Mouse (Mus musculus) liver, embryonic 16.5 days (tissue): ENCODE results near the gene Nomo1. TPM values are rescaled to one million over a fixed set of nuclear protein-coding genes. Genes with fewer than 3 reads are reported as not detected.

Experiments used
- ATAC-seq: fragments of 200-750 bp; cut with Nextera tagmentation; 2 replicates; pipeline ENCODE4 v1.8.0; 2017; ENCODE audit warnings: low read depth, mild to moderate bottlenecking, moderate number of reproducible peaks, moderate library complexity
- H3K27ac ChIP-seq: fragments of 300-500 bp; sonication (generic); 2 replicates; pipeline ENCODE4 v1.5.1; 2014; ENCODE audit warnings: mild to moderate bottlenecking, low read length
- H3K27me3 ChIP-seq: fragments of 300-500 bp; sonication (generic); 2 replicates; pipeline ENCODE4 v1.6.1; 2014; ENCODE audit warnings: low read depth, low read length, mixed read lengths; ENCODE audit not compliant: control insufficient read depth, insufficient read depth
- H3K36me3 ChIP-seq: fragments of 300-500 bp; sonication (generic); 2 replicates; pipeline ENCODE4 v1.6.1; 2014; ENCODE audit warnings: mild to moderate bottlenecking; ENCODE audit not compliant: control insufficient read depth, insufficient read depth
- H3K4me1 ChIP-seq: fragments of 300-500 bp; sonication (generic); 2 replicates; pipeline ENCODE4 v1.6.1; 2014; ENCODE audit warnings: low read depth, low read length, mixed read lengths; ENCODE audit not compliant: control insufficient read depth
- H3K4me2 ChIP-seq: fragments of 300-500 bp; sonication (generic); 2 replicates; pipeline ENCODE4 v1.6.1; 2014; ENCODE audit warnings: low read depth, low read length, mixed read lengths
- H3K4me3 ChIP-seq: fragments of 300-500 bp; sonication (generic); 2 replicates; pipeline ENCODE4 v1.5.1; 2014; ENCODE audit warnings: low read depth, mild to moderate bottlenecking, low read length
- H3K9ac ChIP-seq: fragments of 300-500 bp; sonication (generic); 2 replicates; pipeline ENCODE4 v1.6.1; 2014; ENCODE audit warnings: low read depth, low read length
- H3K9me3 ChIP-seq: fragments of 300-500 bp; sonication (generic); replicated peaks from 2 replicates; pipeline ENCODE4 v1.6.1; 2016; ENCODE audit warnings: low read length; ENCODE audit not compliant: control insufficient read depth
- WGBS: fragments of 180-500 bp; shearing (Covaris S2); extraction: QIAGEN DNeasy Blood & Tissue Kit; methylation state at CpG from one replicate; pipeline ENCODE4 v1.1.7; 2014; ENCODE audit not compliant: insufficient replicate concordance; 5-methylcytosine and 5-hydroxymethylcytosine counted together
- polyA plus RNA-seq: library from polyadenylated mRNA; unstranded; fragments of >200 nt; fragmentation: Nextera tagmentation; extraction: Ambion mirVana; gene quantifications from 2 replicates; pipeline ENCODE4 v1.2.1, GENCODE M21; 2015

Gene Nomo1
- polyA plus RNA-seq, 1 experiment from 2014 or later = 23.4 TPM

DNA sequence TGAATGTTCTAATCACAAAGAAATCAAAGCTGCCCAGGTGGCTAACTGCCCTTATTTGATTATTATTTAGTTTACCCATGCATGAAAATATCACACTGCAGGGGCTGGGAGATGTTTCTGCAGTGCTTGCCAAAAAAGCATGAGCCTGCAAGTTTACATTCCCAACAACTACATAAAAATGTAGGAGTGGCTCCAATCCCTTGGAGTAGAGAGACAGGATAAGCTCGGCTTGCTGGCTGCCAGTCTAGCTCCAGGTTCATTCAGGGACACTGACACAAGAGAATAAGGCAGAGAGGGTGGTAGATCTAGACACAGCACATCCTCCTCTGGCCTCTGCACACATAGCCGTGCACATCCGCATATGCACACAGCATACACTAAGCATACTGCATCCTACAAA is 13.9 kb upstream of the Nomo1 start:
- no peak overlapping the region for H3K9ac ChIP-seq
- no peak overlapping the region for H3K4me2 ChIP-seq
- ATAC-seq = no peak
- no peaks in the 10 kb centered on the region for H3K4me1 ChIP-seq
- no peaks in the 10 kb centered on the region for H3K36me3 ChIP-seq
- no peak overlapping the region for H3K4me3 ChIP-seq
- WGBS = 55% methylated on average over 3 of the region's 3 CpGs
- no peaks in the 10 kb centered on the region for H3K9me3 ChIP-seq
- no peak overlapping the region for H3K27ac ChIP-seq
- no peaks in the 10 kb centered on the region for H3K27me3 ChIP-seq

DNA sequence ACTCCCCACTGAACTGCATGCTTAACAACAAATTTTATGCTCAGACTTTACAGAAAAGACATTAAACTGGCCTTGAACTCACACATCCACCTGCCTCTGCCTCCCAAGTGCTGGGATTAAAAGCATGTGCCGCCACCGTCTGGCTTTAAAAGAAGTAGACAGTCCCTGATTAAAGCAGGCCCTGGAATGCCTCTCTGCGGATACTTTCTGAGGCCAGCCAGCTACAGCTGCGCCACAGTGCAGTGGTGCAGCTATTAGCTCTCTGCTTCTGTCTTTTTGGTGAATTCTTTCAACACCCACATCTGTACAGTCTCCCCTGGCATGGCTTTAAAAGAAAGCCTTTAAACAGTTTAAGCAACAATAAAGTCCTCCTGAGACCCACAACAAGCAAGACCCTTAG is 11.5 kb upstream of the Nomo1 start:
- 56% methylated on average over 4 of the region's 4 CpGs for WGBS

DNA sequence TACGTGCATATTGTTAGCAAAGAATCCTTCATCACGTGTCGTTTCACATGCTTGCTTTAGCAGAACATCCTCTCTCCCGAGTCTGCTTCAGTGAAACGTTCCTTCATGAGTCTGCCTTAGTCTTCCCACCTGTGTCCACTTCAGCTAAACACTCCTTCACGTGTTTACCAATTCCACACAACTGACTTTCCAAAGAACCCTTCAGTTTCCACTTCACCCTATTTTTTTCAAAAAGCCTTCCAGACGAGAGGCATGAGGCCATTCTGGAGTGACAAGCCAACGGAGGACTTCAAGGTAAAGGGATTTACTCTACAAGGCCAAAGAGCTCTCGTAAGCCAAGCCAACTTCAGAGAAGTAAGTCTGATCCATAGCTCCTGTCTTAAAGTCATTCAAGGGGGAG is 8.1 kb upstream of the Nomo1 start:
- no peak overlapping the region for H3K4me2 ChIP-seq
- WGBS = 60% methylated on average over 9 of the region's 9 CpGs
- H3K36me3 ChIP-seq = no peaks in the 10 kb centered on the region
- no peaks in the 10 kb centered on the region for H3K9me3 ChIP-seq
- H3K27ac ChIP-seq = no peak overlapping the region
- H3K4me3 ChIP-seq = no peak overlapping the region
- H3K27me3 ChIP-seq = no peaks in the 10 kb centered on the region
- H3K9ac ChIP-seq = no peak overlapping the region
- H3K4me1 ChIP-seq = no peaks in the 10 kb centered on the region
- ATAC-seq = no peak

More for the DNA sequence above, 11.5 kb upstream of the Nomo1 start:
- Histone ChIP-seq H3K27ac (no peak overlapping the region), H3K4me3 (no peak overlapping the region), H3K36me3 (no peaks in the 10 kb centered on the region), H3K4me1 (no peaks in the 10 kb centered on the region), H3K9me3 (no peaks in the 10 kb centered on the region), H3K4me2 (no peak overlapping the region), H3K9ac (no peak overlapping the region), H3K27me3 (no peaks in the 10 kb centered on the region)
- ATAC-seq = no peak

DNA sequence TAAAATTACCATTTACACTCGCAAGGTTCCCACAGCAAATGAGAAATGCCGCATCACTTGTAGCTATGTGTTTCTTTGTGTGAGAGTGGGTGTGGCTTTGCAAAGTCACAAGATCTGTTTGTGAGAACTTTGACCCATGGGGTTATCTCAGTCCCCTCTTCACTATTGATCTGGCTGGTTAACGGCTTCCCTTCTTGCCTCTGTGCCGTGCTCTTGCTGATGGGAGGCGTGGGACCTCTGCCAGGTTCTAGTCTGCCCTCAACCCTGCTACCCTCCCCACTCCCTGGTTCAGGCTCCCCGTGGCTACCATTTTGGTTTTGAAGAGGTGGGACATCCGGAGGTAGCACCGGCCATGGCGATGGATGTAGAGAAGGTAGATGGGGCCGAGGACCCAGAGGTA is 4.8 kb upstream of the Nomo1 start:
- Histone ChIP-seq H3K36me3 (no peaks in the 10 kb centered on the region), H3K9me3 (no peaks in the 10 kb centered on the region), H3K4me2 (peak overlapping the region; percentile 28; the same call in 1 of the 2 replicates), H3K4me3 (no peak overlapping the region), H3K9ac (0 out of 2 replicates have a peak overlapping the region, but pooled peaks have one; percentile 5), H3K27ac (peak overlapping the region; percentile 83), H3K4me1 (peaks cover 17% of the 10 kb centered on the region), H3K27me3 (no peaks in the 10 kb centered on the region)
- 63% methylated on average over 10 of the region's 10 CpGs for WGBS
- ATAC-seq = peak; percentile 45

DNA sequence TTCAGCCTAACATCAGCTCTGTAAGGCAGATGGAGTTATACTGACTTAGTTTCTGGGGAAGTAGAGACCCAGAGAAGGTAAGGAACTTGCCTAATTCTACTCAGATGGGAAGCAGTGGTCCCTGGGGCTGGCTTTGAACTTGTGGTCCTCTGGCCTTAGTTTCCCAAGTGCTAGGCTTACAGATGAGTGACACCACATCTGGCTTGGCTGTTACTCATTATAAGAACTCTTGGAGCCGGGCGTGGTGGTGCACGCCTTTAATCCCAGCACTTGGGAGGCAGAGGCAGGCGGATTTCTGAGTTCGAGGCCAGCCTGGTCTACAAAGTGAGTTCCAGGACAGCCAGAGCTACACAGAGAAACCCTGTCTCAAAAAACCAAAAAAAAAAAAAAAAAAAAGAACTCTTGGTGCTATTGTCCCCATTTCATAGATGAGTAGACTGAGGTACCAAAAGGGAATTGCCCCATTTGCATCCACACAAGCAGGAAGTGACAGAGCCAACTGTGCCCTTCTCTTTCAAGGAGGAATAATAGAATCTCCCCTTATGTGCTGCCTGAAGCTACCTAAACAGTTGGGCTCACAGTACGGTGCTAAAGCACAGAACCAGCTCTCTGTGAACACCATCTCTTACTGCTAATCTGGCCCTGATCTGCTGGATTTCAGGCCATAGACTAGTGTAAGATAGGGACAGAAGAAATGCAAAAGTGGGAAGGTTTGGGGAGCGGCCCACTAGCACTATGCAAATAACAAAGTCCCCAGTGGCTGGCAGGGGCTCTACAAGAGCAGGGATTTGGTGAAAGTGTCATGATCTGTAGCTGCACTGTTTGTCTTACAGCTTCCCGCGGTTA is 4.0 kb upstream of the Nomo1 start:
- Histone ChIP-seq H3K9me3 (no peaks in the 10 kb centered on the region), H3K4me2 (peak overlapping the region; percentile 28), H3K27ac (peak overlapping the region; percentile 83), H3K27me3 (no peaks in the 10 kb centered on the region), H3K9ac (peak overlapping the region; percentile 11; the same call in 1 of the 2 replicates), H3K36me3 (no peaks in the 10 kb centered on the region), H3K4me3 (peak overlapping the region; percentile 37), H3K4me1 (peaks cover 23% of the 10 kb centered on the region)
- 55% methylated on average over 8 of the region's 9 CpGs for WGBS
- ATAC-seq = peak; percentile 55

DNA sequence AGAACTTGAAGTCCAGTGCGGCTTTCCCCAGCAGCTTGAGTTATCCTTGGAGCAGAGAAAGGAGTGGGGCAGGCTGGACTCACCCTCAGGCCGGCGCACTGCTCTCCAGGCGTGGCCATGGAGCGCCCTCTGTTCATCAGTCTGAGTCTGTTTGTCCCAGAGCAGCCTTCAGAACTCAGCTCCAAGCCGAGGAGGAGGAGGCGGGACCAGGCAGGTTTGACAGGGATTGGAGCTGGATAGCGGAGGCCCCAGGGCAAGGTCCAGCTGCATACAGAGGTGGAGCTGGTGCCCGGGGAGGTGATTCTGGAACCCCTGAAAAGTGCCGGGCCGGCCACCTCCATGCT is 3.4 kb upstream of the Nomo1 start, which contains the start of gene Abcc6:
TSS of gene Abcc6 (minus strand) at position 158 of the 344 bp plus-strand sequence.
- Histone ChIP-seq H3K9ac (peak within 1 kb of the TSS; percentile 11; the same call in 1 of the 2 replicates), H3K36me3 (no peaks in the 10 kb centered on the region), H3K4me1 (peaks cover 29% of the 10 kb centered on the region), H3K27me3 (no peaks in the 10 kb centered on the region), H3K9me3 (no peaks in the 10 kb centered on the region), H3K27ac (peak within 1 kb of the TSS; percentile 83), H3K4me2 (peak within 1 kb of the TSS; percentile 28), H3K4me3 (peak within 1 kb of the TSS; percentile 37)
- ATAC-seq = peak; percentile 74
- WGBS = 32% methylated on average over 11 of the region's 11 CpGs

DNA sequence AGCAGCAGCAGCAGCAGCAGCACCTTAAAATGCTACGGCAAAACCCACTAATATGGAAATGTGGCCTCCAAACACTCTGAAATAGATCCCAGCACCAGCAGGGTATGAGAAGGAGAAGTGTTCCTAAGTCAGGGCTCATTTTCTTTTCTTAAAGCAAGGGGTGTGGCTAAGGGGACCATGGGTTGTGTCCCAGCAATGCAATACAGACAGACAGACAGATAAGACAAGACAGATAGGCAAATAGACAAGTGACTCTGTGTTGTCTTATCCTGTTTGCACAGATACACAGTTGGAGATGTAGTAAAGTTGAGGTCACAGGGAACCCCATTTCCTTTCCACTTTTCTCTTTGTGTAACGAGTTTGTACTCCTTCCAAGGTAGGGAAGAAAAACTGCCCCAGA is 2.4 kb upstream of the Nomo1 start:
- Histone ChIP-seq H3K36me3 (no peaks in the 10 kb centered on the region), H3K27me3 (no peaks in the 10 kb centered on the region), H3K27ac (peak overlapping the region; percentile 83), H3K4me3 (no peak overlapping the region), H3K4me2 (peak overlapping the region; percentile 22), H3K9ac (no peak overlapping the region), H3K9me3 (no peaks in the 10 kb centered on the region), H3K4me1 (peaks cover 36% of the 10 kb centered on the region)
- no peak for ATAC-seq
- WGBS = 19% methylated on average over 2 of the region's 2 CpGs

DNA sequence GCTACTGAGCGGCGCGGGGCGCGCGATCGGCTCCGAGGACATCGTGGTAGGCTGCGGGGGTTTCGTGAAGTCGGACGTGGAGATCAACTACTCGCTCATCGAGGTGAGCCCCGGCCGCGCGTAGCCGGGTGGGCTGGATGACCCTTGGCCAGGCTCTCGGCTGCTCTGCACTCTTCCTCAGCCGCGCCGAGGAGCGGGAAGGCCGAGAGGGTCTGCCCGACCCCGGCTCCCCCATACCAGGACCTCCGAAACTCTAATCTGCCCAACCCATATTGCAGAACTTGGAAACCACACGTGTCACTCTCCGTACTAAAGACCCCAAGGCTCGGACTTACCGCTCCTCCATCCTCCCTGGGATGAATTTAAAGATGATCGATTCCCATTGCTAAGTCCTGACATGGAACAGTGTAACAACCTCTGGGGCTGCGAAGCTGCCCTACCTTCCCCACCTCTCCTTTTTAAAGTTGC is 406 bp downstream of the Nomo1 start:
- Histone ChIP-seq H3K4me1 (peaks cover 36% of the 10 kb centered on the region), H3K9ac (peak overlapping the region; percentile 77), H3K27me3 (no peaks in the 10 kb centered on the region), H3K9me3 (no peaks in the 10 kb centered on the region), H3K4me2 (peak overlapping the region; percentile 87), H3K36me3 (no peaks in the 10 kb centered on the region), H3K4me3 (peak overlapping the region; percentile 77), H3K27ac (no peak overlapping the region)
- ATAC-seq = no peak; the same call in none of the 2 replicates
- 0% methylated on average over 35 of the region's 35 CpGs for WGBS

DNA sequence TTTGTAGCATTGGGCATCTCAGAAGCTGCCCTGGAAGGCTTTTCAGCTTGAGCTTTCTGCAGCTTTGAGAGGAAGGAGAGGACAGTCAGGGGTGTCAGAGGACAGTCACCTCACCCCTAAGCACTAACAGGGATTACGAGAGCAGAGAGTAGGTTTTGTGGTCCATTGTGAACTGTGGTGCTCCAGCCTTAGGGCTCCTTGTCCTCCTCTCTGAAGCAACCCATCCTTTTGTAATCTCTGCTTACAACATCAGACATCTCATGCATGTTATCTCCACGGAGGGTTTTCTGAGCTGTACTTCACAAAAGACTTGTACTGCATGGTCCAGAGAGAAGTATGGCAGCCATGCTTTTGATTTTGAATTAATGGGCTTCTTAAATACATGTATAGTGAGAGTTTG is 1.5 kb downstream of the Nomo1 start:
- no peak overlapping the region for H3K9ac ChIP-seq
- no peak for ATAC-seq
- peaks cover 36% of the 10 kb centered on the region for H3K4me1 ChIP-seq

More for the DNA sequence above, 1.5 kb downstream of the Nomo1 start:
- H3K36me3 ChIP-seq = no peaks in the 10 kb centered on the region
- H3K9me3 ChIP-seq = no peaks in the 10 kb centered on the region
- peak overlapping the region; percentile 87 for H3K4me2 ChIP-seq
- H3K4me3 ChIP-seq = peak overlapping the region; percentile 77
- H3K27ac ChIP-seq = no peak overlapping the region
- WGBS = 41% methylated on average over 2 of the region's 2 CpGs
- H3K27me3 ChIP-seq = no peaks in the 10 kb centered on the region
